Mouse (Mus musculus) embryonic facial prominence, embryonic 13.5 days (tissue): ENCODE data around the gene Lim2. TPM values are rescaled to one million over a fixed set of nuclear protein-coding genes. Genes with fewer than 3 reads are reported as not detected.

Experiments
- ATAC-seq: fragments of 200-750 bp; cut with Nextera tagmentation; 2 replicates; pipeline ENCODE4 v1.8.0; 2017; ENCODE audit warnings: low read depth; ENCODE audit not compliant: insufficient number of reproducible peaks, insufficient read depth, low FRiP score, low TSS enrichment
- H3K27ac ChIP-seq: fragments of 300-500 bp; sonication (generic); 2 replicates; pipeline ENCODE4 v1.5.1; 2015; ENCODE audit warnings: moderate library complexity, mild to moderate bottlenecking, inconsistent platforms
- H3K27me3 ChIP-seq: fragments of 300-500 bp; sonication (generic); 2 replicates; pipeline ENCODE4 v1.6.1; 2015; ENCODE audit warnings: mild to moderate bottlenecking, inconsistent platforms
- H3K36me3 ChIP-seq: fragments of 300-500 bp; sonication (generic); 2 replicates; pipeline ENCODE4 v1.6.1; 2015; ENCODE audit warnings: mild to moderate bottlenecking, inconsistent platforms
- H3K4me1 ChIP-seq: fragments of 300-500 bp; sonication (generic); 2 replicates; pipeline ENCODE4 v1.6.1; 2015; ENCODE audit warnings: inconsistent platforms
- H3K4me2 ChIP-seq: fragments of 300-500 bp; sonication (generic); 2 replicates; pipeline ENCODE4 v1.6.1; 2015; ENCODE audit warnings: moderate library complexity, mild to moderate bottlenecking, inconsistent platforms
- H3K4me3 ChIP-seq: fragments of 300-500 bp; sonication (generic); 2 replicates; pipeline ENCODE4 v1.5.1; 2015; ENCODE audit warnings: mild to moderate bottlenecking, inconsistent platforms
- H3K9ac ChIP-seq: fragments of 300-500 bp; sonication (generic); 2 replicates; pipeline ENCODE4 v1.6.1; 2015; ENCODE audit warnings: mild to moderate bottlenecking, inconsistent platforms
- H3K9me3 ChIP-seq: fragments of 300-500 bp; sonication (generic); 2 replicates; pipeline ENCODE4 v1.6.1; 2016; ENCODE audit warnings: inconsistent platforms
- WGBS: fragments of 180-500 bp; shearing (Covaris S2); methylation state at CpG from one replicate; pipeline ENCODE4 v1.1.7; 2015; ENCODE audit warnings: mixed read lengths; 5-methylcytosine and 5-hydroxymethylcytosine counted together
- polyA plus RNA-seq: library from polyadenylated mRNA; unstranded; fragments of >200 nt; fragmentation: Nextera tagmentation; extraction: Ambion mirVana; gene quantifications from 2 replicates; pipeline ENCODE4 v1.2.1, GENCODE M21; 2015

The Lim2 gene
- polyA plus RNA-seq, 1 experiment from 2014 or later, result not detected

- Histone ChIP-seq H3K36me3 (peaks cover 16% of the 10 kb centered on the region), H3K9ac (no peak overlapping the region), H3K27ac (no peak overlapping the region), H3K4me3 (no peak overlapping the region), H3K27me3 (no peaks in the 10 kb centered on the region), H3K4me2 (no peak overlapping the region), H3K9me3 (no peaks in the 10 kb centered on the region), H3K4me1 (peaks cover 10% of the 10 kb centered on the region)
- 83% methylated on average over 2 of the region's 3 CpGs for WGBS
- ATAC-seq, result no peak
Observed at GRCm38 (mm10) chr7:43448246-43448645, 20.8 kb downstream of the Lim2 start.

- no peak for ATAC-seq
- 85% methylated on average over 2 of the region's 2 CpGs for WGBS
Observed at GRCm38 (mm10) chr7:43449811-43450210, 22.3 kb downstream of the Lim2 start.

GRCm38 (mm10) chr7:43451726-43452125 is 24.3 kb downstream of the Lim2 start:
- H3K4me2 ChIP-seq, result no peak overlapping the region
- 97% methylated on average over 11 of the region's 11 CpGs for WGBS
- peaks cover 49% of the 10 kb centered on the region for H3K36me3 ChIP-seq
- no peak overlapping the region for H3K9ac ChIP-seq
- no peak overlapping the region for H3K4me3 ChIP-seq
- no peak for ATAC-seq
- no peak overlapping the region for H3K27ac ChIP-seq
- H3K9me3 ChIP-seq, result no peaks in the 10 kb centered on the region
- no peaks in the 10 kb centered on the region for H3K4me1 ChIP-seq
- no peaks in the 10 kb centered on the region for H3K27me3 ChIP-seq

More at GRCm38 (mm10) chr7:43449811-43450210, 22.3 kb downstream of the Lim2 start:
- no peak overlapping the region for H3K9ac ChIP-seq
- no peaks in the 10 kb centered on the region for H3K9me3 ChIP-seq
- H3K4me1 ChIP-seq, result peaks cover 4% of the 10 kb centered on the region
- no peak overlapping the region for H3K4me3 ChIP-seq
- no peak overlapping the region for H3K4me2 ChIP-seq
- H3K27ac ChIP-seq, result no peak overlapping the region
- H3K36me3 ChIP-seq, result peaks cover 31% of the 10 kb centered on the region
- H3K27me3 ChIP-seq, result no peaks in the 10 kb centered on the region

- H3K4me3 ChIP-seq, result no peak overlapping the region
- no peak for ATAC-seq
- no peaks in the 10 kb centered on the region for H3K27me3 ChIP-seq
- peaks cover 57% of the 10 kb centered on the region for H3K36me3 ChIP-seq
- WGBS, result 52% methylated on average over 4 of the region's 4 CpGs
- H3K9ac ChIP-seq, result no peak overlapping the region
- no peak overlapping the region for H3K4me2 ChIP-seq
- no peaks in the 10 kb centered on the region for H3K4me1 ChIP-seq
- H3K9me3 ChIP-seq, result no peaks in the 10 kb centered on the region
- H3K27ac ChIP-seq, result no peak overlapping the region
Observed at GRCm38 (mm10) chr7:43452609-43453008, 25.1 kb downstream of the Lim2 start.

GRCm38 (mm10) chr7:43453599-43454355 is 26.3 kb downstream of the Lim2 start:
- ATAC-seq, result no peak
- Histone ChIP-seq H3K27ac (no peak overlapping the region), H3K36me3 (peaks cover 63% of the 10 kb centered on the region), H3K9ac (no peak overlapping the region), H3K4me2 (no peak overlapping the region), H3K9me3 (no peaks in the 10 kb centered on the region), H3K27me3 (no peaks in the 10 kb centered on the region), H3K4me3 (no peak overlapping the region), H3K4me1 (no peaks in the 10 kb centered on the region)
- WGBS, result 83% methylated on average over 14 of the region's 14 CpGs

GRCm38 (mm10) chr7:43454371-43454770 is 26.9 kb downstream of the Lim2 start:
- H3K27me3 ChIP-seq, result no peaks in the 10 kb centered on the region
- H3K9ac ChIP-seq, result no peak overlapping the region
- no peak overlapping the region for H3K4me2 ChIP-seq
- ATAC-seq, result no peak
- H3K4me3 ChIP-seq, result no peak overlapping the region
- H3K4me1 ChIP-seq, result no peaks in the 10 kb centered on the region
- 87% methylated on average over 6 of the region's 6 CpGs for WGBS
- no peak overlapping the region for H3K27ac ChIP-seq
- H3K9me3 ChIP-seq, result no peaks in the 10 kb centered on the region
- peaks cover 63% of the 10 kb centered on the region for H3K36me3 ChIP-seq

- Histone ChIP-seq H3K9ac (no peak within 1 kb of the TSS), H3K36me3 (peaks cover 3% of the 10 kb centered on the region), H3K27ac (no peak within 1 kb of the TSS), H3K4me3 (no peak within 1 kb of the TSS), H3K4me2 (no peak within 1 kb of the TSS), H3K4me1 (peaks cover 20% of the 10 kb centered on the region), H3K9me3 (no peaks in the 10 kb centered on the region), H3K27me3 (peaks cover 22% of the 10 kb centered on the region)
- WGBS, result 69% methylated on average over 4 of the region's 4 CpGs
- no peak for ATAC-seq
Observed at GRCm38 (mm10) chr7:43462851-43463250, 35.4 kb downstream of the Lim2 start, which contains the start of gene Vsig10l. Vsig10l (plus strand) TSS chr7:43463151.

GRCm38 (mm10) chr7:43463976-43464375 is 36.5 kb downstream of the Lim2 start:
- Histone ChIP-seq H3K9me3 (no peaks in the 10 kb centered on the region), H3K27ac (no peak overlapping the region), H3K4me2 (no peak overlapping the region), H3K4me3 (no peak overlapping the region), H3K27me3 (peaks cover 24% of the 10 kb centered on the region), H3K9ac (no peak overlapping the region), H3K36me3 (no peaks in the 10 kb centered on the region), H3K4me1 (peaks cover 20% of the 10 kb centered on the region)
- no peak for ATAC-seq
- whole genome bisulfite sequencing, result 78% methylated on average over 7 of the region's 7 CpGs

- ATAC-seq, result no peak; the same call in 1 of the 2 replicates
- H3K9me3 ChIP-seq, result no peaks in the 10 kb centered on the region
- H3K9ac ChIP-seq, result peak overlapping the region; percentile 65
- peak overlapping the region; percentile 53 for H3K4me3 ChIP-seq
- no peak overlapping the region for H3K27ac ChIP-seq
- peaks cover 24% of the 10 kb centered on the region for H3K27me3 ChIP-seq
- H3K4me1 ChIP-seq, result peaks cover 20% of the 10 kb centered on the region
- H3K4me2 ChIP-seq, result peak overlapping the region; percentile 91
- WGBS, result 8% methylated on average over 35 of the region's 35 CpGs
- no peaks in the 10 kb centered on the region for H3K36me3 ChIP-seq
Observed at GRCm38 (mm10) chr7:43464864-43465343, 37.4 kb downstream of the Lim2 start.

GRCm38 (mm10) chr7:43465344-43466098 is 38.1 kb downstream of the Lim2 start:
- Histone ChIP-seq H3K4me1 (peaks cover 20% of the 10 kb centered on the region), H3K4me2 (peak overlapping the region; percentile 91), H3K9ac (peak overlapping the region; percentile 65), H3K9me3 (no peaks in the 10 kb centered on the region), H3K36me3 (no peaks in the 10 kb centered on the region), H3K27me3 (peaks cover 24% of the 10 kb centered on the region), H3K27ac (0 out of 2 replicates have a peak overlapping the region, but pooled peaks have one; percentile 16), H3K4me3 (peak overlapping the region; percentile 53)
- ATAC-seq, result peak; percentile 70
- 2% methylated on average over 33 of the region's 33 CpGs for WGBS

GRCm38 (mm10) chr7:43466099-43466694 is 38.7 kb downstream of the Lim2 start:
- 1% methylated on average over 33 of the region's 33 CpGs for WGBS
- 0 out of 2 replicates have a peak overlapping the region, but pooled peaks have one; percentile 16 for H3K27ac ChIP-seq

More at GRCm38 (mm10) chr7:43466099-43466694, 38.7 kb downstream of the Lim2 start:
- ATAC-seq, result peak; percentile 52
- Histone ChIP-seq H3K4me3 (peak overlapping the region; percentile 53), H3K27me3 (peaks cover 24% of the 10 kb centered on the region), H3K4me2 (peak overlapping the region; percentile 91), H3K9ac (peak overlapping the region; percentile 63), H3K9me3 (no peaks in the 10 kb centered on the region), H3K36me3 (no peaks in the 10 kb centered on the region), H3K4me1 (peaks cover 20% of the 10 kb centered on the region)
